Mouse (Mus musculus): ENCODE results near the gene Wnt10b.
"Not testable (repeated sequence)": the region's sequence is repeated elsewhere in the genome, so short reads cannot be mapped to it uniquely, and the experiment has no call there.

The Wnt10b gene

DNA sequence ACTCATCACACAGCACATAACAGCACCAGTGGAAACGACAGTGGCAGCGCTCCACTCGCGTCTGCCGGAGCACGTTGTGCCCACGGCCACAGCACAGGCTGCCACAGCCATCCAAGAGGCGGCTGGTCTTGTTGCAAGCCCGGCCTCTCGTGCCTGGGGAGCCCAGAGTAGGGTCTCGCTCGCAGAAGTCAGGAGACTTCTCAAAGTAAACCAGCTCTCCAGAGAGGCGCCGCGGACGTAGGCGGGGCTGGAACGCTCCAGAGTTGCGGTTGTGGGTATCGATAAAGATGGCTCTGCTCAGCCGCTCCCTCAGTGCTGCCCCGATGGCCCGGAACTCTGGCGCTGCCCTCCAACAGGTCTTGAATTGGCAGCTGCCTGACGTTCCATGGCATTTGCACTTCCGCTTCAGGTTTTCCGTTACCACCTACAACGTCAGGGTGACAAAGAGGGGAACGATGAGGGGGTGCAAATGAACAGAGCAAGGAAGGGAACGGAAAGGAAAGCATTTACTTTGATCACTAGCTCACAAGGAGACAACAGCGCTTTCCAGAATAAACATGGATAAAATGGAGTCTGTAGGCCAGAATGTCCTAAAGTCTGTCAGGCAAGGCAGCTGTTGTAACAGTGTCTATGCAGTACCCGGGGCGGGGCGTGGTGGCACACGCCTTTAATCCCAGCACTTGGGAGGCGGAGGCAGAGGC lies 5.3 kb downstream of the Wnt10b start:
- DNase-seq (ENCODE audit: low read depth, low spot score): peak; percentile 47

DNA sequence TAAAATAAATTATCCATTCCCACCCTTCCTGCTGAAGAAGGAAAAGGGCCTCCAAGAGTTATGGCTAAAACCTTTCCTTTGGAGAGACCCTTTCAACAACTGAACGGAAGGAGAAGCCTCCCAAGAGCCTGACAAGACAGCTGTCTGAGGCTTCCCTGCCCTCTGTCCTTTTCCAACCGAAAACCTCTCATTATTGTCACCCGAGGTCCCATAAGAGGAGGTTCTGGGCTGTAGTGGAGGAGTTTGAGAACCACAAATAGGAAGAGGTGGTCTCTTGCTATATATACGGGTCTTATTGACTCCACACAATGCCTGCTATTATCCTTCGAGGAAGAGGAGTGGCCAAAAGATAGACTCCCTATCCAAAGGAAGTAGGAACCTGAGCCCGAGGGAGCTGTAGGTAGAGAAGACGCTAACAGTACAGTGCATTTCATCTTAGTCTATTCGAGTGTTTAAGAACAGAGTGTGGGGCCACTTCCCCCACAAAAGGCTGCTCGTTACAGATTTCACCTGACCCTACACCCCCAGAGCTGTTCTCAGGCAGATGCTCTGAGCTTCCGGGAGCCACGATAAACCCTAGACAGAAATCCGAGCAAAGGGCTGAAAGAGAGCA lies 6.0 kb downstream of the Wnt10b start:
- no peak for DNase-seq (ENCODE audit: low read depth, low spot score)

DNA sequence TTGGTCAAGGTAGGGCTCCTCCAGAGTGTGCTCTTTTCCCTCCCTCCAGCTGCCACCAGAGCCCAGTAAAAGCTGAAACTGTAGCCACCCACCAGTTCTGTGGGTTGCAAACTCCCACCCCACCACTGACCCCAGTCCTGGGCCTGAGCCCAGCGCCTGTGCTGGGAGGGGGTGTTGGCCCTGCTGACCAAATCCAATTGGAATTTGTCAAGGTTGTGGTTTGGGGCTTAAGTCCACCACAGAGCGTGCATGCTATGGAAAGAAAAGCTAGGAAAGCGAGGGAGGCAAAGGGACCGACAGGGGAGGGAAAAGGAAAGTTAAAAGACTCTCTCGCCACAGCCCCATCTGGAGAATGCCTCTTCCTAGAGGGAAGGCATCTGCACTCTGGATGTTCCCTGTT lies 9.7 kb downstream of the Wnt10b start:
- no peak for DNase-seq (ENCODE audit: low read depth, low spot score)

DNA sequence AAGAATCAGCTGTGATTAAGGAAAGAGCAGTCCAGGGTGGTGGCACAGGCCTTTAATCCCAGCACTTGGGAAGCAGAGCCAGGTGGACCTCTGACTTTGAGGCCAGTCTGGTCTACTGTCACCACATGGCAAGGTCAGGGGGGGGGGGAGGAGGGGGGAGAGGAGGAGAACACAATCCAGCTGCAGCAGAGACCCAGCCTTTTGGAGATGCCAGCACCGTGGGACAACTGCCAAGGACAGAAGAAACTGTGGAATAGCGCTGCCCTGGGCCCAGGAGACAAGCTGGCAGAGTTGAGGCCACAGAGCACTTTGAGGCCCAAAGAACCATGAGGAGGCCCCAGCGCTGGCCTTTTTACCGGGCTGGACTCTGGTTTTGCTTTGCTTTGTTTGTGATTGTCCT lies 12.0 kb downstream of the Wnt10b start:
- no peak for DNase-seq (ENCODE audit: low read depth, low spot score)

DNA sequence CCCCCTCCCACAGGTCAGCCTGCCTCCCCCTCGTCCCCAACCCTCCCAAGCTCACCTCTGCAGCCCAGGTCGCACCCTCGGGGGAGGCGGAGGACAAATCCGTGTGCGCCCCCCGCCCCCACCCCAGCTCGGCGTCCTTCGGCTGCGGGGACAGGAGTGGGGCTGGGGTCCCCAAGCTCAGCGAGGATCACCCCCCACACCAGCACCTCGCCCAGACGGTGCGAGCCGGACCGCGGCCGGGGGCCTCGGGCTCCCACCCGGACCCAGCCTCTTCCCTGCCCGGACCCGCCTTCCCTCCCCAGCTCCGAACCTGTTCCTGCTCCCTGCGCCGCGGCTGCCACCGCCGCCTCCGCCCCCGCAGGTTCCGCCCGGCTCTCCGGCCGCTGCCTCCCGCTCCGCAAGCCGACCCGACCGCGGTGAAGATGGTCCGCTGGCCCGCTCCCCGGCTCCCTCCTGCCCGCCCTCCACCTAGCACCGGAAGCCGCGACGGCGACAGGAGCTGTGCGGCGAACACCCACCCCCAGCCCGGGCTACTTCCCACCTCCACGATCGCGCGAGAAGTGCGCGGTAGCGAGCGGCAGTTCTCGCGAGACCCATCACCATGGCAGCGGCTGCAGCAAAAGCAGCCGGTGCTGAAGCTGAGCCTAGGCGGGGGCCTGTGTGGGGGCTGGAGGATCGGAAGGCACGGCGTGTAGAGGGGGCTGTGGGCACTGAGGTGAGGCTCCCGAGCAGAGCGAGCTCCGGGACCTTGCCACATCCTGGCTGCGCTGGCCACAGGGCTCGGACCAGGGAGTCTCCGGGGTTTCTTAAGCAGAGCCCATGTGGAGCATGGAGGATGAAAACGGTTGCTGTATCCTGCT lies 15.1 kb downstream of the Wnt10b start, which contains the start of gene Arf3:
TSS of gene Arf3 (minus strand) at position 545 of the 860 bp plus-strand sequence.
- peak; percentile 94 for DNase-seq (ENCODE audit: low read depth, low spot score)

DNA sequence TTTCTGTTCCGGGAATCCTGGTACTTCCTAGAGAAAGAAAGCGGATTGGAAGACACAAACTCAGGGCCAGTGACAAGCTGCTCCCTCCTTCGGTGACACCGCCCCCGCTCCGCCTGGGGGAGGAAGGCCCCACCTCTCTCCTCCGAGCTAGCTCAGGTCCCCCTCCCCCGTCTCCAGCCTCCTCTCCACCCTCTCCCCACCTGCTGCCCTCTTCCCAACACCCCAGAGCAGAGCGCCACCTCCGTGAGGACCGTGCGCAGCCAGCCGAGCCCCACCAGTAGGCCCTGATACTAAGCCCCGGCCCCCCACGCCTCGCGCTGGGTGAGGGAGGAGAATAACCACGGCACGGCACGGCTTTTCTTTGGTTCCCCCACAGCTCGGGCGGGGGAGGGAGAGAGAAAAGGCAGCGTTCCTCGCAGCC lies 15.7 kb downstream of the Wnt10b start:
- peak; percentile 93 for DNase-seq (ENCODE audit: low read depth, low spot score)

DNA sequence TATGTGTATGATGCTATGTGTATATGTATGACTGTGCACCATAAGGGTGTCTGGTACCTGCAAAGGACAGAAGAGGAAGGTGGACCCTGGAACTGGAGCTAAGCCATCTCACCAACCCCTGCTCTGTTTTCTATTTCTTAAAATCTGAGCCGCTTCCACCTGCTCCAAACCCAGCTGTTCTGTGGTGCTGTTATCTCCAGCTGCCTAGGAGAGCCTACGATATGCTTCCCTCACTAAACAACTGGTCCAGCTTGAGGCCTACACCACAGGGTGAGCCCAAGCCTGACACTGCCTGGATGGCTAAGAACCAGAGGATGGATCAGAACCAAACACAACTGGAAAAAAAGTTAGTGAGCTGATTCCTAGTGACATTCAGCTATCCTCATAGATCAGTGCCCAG lies 23.8 kb downstream of the Wnt10b start:
- no peak for DNase-seq (ENCODE audit: low read depth, low spot score)

DNA sequence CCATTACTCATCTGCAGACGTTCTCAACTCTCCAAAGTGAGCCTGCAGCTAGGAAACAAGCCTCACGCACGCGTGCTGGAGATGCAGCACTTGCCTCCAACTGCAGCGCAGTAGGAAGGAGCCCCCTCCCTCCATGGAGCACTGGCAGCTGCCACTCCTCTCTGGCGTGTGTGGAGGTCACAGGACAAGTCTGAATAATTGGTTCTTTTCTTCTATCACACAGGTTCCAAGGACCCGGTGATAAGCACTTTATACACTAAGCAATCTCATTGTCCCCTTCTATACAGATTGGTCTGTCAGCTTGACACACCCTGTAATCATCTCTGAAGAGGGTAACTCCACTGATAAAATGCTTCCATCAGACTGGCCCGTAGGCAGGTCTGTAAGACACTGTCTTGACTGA lies 24.9 kb downstream of the Wnt10b start:
- DNase-seq (ENCODE audit: low read depth, low spot score): peak; percentile 51

DNA sequence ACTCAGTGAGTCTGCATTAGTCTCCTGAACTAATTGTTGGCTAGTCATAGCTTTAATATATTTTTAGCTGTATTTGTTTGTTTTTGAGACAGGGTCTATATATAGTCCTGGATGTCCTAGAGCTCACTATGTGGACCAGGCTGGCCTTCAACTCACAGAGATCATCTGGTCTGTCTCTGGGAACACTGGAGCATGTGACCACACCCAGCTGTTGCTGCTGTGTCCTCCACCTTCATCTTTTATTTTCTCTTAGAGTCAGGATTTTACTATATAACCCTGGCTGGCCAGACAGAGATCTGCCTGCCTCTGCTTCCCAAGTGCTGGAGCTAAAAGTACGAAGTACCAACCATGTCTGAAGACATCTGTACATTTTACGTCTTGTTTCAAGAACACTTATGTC lies 28.9 kb downstream of the Wnt10b start:
- DNase-seq (ENCODE audit: low read depth, low spot score): no peak

DNA sequence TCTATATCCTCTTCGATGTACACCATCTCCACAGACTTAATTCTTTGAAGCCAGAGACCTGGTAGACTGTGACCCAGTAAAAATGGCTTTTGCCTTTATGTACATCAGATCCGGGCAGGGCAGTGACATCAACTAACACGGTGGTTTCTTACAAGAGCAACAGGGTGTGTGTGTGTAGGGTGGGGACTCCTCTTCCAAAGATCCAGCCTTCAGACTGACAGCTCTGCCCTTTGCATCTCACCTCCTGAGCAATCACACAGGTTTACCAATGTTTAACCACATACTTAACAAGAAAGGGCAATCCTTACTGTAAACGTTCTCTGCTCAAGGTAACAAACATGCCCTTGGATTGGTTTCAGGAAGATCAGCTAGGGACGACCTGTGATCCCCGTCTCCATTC lies 30.7 kb downstream of the Wnt10b start:
- no peak for DNase-seq (ENCODE audit: low read depth, low spot score)

DNA sequence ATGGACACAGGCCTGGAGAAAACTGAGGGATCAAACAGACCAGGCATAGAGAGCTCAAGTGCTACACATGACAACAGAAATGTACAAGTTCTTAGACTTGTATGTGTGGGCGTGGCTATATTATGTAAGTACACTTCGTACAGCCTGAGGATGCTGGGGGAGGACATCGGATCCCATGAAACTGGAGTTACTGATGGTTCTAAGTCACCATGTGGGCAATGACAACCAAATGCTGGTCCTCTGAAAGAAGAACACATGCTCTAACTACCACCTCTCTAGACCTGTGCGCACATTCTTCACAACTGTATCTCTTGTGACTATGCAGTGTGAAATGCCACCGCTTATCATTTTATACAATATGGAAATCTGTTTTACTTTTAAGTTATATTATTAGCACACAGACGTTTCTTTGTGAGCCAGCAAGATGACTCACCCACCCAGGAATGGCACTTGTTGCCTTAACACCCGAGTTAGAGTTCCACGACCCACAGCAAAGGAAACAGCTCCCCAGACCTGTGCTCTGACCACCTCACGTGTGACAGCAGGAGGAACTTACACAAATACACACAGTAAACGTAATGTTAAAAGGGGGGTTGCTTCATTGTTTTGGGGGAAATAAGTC lies 31.5 kb downstream of the Wnt10b start:
- no peak for DNase-seq (ENCODE audit: low read depth, low spot score)

DNA sequence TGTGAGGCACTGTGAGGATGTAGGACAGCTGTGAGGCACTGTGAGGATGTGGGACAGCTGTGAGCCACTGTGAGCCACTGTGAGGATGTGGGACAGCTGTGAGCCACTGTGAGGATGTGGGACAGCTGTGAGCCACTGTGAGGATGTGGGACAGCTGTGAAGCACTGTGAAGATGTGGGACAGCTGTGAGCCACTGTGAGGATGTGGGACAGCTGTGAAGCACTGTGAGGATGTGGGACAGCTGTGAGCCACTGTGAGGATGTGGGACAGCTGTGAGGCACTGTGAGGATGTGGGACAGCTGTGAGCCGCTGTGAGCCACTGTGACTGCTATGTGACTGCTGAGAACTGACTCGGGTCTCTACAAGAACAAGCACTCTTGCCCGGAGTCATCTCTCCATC lies 34.1 kb downstream of the Wnt10b start:
- DNase-seq (ENCODE audit: low read depth, low spot score): not testable (repeated sequence)

DNA sequence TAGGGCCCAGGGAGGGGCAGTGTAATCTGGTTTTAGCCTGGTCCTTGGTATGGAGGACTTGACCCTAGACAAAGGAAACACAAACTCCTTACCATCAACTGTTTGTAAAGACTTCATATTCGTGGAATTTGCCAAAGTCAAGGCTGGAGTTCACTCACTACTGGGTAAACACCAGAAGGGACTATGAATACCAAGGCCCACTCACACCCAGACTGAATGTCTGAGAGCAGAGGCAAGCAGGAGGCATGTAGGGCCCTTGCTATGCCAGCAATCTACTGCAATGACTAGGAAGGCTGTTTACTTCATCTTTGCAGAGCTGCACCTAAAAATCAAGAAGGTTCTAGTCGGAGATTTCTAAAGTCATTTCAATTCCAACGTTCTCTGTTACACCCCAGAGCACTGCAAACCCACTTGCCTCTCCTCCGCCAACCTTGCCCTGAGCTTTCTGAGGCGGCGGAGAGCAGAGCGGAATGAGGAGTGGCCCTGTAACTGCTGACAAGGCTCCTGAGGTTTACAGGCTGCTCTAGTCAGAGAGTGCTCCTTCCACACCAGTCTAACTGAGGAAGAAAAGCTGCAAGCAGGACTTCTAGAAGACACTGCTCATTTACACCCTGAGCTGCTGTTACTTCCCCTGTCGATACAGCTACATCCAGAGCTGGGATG lies 35.1 kb downstream of the Wnt10b start:
- no peak for DNase-seq (ENCODE audit: low read depth, low spot score)

DNA sequence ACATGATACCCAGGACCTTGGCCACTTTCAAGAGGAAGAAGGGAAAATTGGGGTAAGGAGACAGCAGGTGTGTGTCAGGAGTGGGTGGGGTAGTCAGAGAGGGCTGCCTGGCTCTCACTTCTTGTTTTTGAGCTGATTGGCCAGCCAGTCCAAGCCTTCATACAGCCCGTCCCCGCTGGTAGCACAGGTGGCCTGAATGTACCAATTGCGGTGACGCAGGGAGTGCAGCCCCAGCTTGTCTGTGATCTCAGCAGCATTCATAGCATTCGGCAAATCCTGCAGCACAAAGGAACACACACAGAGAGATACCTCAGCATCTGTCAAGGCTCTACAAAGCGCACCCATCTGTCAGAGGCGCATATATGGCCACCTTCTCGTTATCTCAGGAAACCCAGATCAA lies 37.7 kb downstream of the Wnt10b start:
- no peak for DNase-seq (ENCODE audit: low read depth, low spot score)

DNA sequence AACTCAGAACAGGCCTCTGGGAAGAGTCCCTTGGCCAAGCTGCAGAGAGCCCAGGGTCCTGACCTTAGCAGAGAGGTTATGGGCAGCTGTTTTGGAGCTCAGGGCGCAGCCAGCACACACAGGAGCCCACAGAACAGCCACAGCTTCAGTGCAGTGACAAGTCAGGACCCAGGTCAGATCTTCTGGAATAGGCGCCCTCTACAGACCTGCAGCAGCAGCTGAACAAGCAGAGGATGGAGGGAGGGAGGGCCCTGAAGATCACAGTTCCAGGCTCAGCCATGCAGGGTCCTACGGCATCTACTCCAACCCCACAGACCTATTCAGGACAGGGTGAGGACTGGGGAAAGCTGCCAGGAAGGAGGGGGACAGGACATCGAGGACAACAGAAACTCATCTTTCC lies 39.2 kb downstream of the Wnt10b start:
- DNase-seq (ENCODE audit: low read depth, low spot score): peak; percentile 38

DNA sequence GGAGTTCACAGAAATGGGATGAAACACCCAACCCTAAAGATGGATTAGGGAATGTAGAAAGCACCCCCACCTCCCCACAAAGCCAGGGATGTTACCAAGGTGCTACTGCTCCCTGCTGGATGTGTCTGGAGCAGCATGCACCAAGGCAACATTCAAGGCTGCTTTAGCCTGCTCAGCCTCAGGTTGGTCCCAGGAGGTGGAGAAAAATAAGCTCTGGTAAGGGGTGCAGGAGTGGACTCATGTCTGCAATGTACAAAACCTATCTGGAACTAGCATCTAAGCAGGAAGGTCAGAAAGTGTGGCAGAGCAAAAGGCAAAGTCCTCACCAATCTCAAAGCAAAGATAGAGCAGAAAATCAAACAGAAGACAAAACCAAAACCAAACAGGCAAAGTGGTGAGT lies 40.1 kb downstream of the Wnt10b start:
- DNase-seq (ENCODE audit: low read depth, low spot score): peak; percentile 58

DNA sequence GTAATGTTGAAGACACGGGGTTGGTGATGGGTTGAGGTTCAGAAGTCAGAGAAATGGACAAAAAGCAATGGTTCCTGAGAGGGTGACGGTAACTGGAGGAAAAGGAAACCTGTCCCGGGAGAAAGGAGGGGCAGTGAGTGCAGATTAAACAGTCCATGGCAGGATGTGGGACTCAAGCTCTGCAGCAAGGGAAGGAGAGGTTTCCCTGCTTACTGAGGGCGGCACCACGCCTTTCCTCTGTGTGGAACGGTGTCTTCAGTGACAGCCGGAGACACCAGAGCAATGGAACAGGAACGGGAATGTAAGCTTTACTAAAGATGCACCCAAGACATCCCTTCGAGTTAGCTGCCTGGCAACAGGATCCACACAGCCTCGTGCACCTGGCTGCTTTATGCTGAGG lies 41.4 kb downstream of the Wnt10b start:
- DNase-seq (ENCODE audit: low read depth, low spot score): no peak

DNA sequence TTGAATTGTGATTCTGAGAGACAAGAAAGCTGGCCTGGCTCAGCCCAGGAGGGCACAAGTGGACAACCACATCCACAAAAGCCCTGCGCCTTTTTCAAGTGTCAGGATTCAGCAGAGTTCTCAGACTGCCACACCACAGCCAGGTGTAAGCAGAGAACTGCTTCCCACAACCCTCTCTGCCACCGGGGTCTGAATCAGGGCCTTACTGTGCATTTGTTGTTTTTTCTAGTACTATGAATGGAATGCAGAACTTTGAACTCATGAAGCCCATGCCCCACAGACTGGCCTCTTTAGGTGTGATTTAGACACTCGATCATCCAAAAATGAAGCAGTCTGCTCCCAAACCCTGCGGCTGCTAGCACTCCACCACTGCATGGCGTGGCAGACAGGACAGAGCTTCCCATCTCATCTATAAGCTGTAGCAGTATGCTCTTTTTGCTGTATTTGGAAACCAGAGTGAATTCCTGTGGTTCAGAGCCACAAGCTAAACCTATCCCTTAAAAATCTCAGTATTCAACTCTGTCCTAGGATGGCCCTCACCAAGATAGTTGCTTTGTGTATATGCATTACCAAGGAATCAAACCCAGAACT lies 43.9 kb downstream of the Wnt10b start:
- no peak for DNase-seq (ENCODE audit: low read depth, low spot score)

DNA sequence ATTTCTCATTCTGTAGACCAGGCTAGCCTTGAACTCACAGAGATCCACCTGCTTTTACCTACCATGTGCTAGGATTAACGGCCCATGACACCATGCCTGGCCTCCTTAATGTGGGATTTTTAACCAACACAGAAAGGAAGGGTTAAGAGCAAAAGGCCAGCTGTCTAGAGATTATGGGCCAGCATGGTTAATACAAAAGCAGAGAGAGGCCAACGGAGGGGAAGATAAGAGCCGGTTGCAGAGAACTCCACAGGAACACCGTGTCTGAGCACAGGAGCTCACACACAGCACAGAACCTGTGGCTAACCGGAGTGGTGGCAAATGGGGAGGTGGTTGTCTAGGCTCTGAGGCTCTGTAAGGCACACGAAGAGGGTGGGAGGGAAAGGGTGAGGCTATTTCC lies 44.6 kb downstream of the Wnt10b start:
- no peak for DNase-seq (ENCODE audit: low read depth, low spot score)

DNA sequence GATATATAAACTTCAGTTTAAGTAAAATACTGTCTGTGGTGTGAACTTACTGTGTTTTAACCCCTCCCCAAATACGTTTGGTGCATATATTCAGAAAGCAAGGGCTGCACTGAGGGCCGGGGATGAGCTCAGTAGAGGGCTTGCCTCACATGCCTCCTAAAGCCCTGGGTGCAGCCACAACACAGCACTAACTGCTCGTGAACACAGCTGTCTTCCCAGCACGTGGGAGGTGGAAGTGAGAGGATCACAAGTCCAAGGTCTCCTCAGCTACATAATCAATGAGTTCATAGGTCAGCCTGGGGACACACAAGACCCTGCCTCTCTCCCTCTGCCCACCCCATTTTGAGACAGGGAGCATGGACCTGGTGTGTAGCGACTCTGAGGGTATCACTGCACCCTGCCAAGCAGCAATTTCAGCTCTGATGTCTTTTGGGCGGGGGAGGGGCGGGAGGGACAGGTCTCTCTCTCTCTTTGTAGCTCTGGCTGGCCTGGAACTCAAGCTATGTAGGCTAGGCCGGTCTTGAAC lies 45.9 kb downstream of the Wnt10b start:
- DNase-seq (ENCODE audit: low read depth, low spot score): no peak

DNA sequence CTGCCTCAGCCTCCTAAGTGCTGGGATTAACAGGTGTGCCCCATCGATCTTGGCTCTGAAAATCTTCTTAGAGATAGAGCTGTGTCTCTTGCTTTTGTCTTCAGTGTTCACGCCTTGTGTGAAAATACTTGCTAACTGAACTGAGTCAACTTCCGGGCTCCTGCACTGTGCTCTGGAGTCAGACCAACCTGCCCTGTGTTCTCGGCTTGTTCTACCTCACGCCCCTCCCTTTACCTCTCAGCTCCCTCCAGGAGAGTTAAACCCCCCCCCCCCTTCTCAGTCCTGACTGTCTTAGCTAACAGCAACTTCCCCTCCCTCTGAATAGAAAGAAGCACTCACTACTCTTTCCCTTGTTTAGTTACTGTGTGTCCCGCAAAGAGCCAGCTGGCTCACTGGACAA lies 47.2 kb downstream of the Wnt10b start:
- DNase-seq (ENCODE audit: low read depth, low spot score): no peak

Data from R1 (cell line).